23 mouse cellular contexts compared by ENCODE assay signal in genomic region chr2:104526559-104526958, GRCm38 (mm10). TPM values are rescaled to one million over a fixed set of nuclear protein-coding genes. Genes with fewer than 3 reads are reported as not detected.
DNase-seq lines count a peak whose midpoint lies in the region; ATAC-seq and TF ChIP-seq lines count a peak whose summit lies in the region.
"Had no signal": no experiment of that assay in that cellular context is flagged by ENCODE, and none has a peak within 500 bp of the region (broad histone marks: within the 10 kb centered on the region; RNA-seq: fewer than 3 reads in every experiment).

No protein-coding gene starts in this region.

- H3K9ac ChIP-seq in stomach, postnatal 0 days (ENCODE audit: low read length) = no peak overlapping the region
- H3K9ac ChIP-seq: forebrain, embryonic 15.5 days; hindbrain, embryonic 13.5 days; limb, embryonic 13.5 days; liver, embryonic 12.5 days; midbrain, embryonic 13.5 days; neural tube, embryonic 12.5 days; stomach, embryonic 15.5 days had no signal

- no peaks in the 10 kb centered on the region for H3K4me1 ChIP-seq in stomach, postnatal 0 days (replicated peaks; ENCODE audit: control insufficient read depth, insufficient read depth)
- H3K4me1 ChIP-seq: forebrain, embryonic 15.5 days; hindbrain, embryonic 13.5 days; limb, embryonic 13.5 days; liver, embryonic 12.5 days; midbrain, embryonic 13.5 days; neural tube, embryonic 12.5 days; stomach, embryonic 15.5 days had no signal

- no peaks in the 10 kb centered on the region for H3K9me3 ChIP-seq in stomach, postnatal 0 days (ENCODE audit: control insufficient read depth, low read length)
- H3K9me3 ChIP-seq: embryonic facial prominence, embryonic 10.5 days; forebrain, embryonic 15.5 days; hindbrain, embryonic 13.5 days; limb, embryonic 13.5 days; liver, embryonic 12.5 days; midbrain, embryonic 13.5 days; neural tube, embryonic 12.5 days; stomach, embryonic 15.5 days had no signal

- H3K4me3 ChIP-seq in stomach, postnatal 0 days (ENCODE audit: low read depth, low read length) = no peak overlapping the region
- H3K4me3 ChIP-seq: embryonic facial prominence, embryonic 10.5 days; forebrain, embryonic 15.5 days; hindbrain, embryonic 13.5 days; layer of hippocampus, adult 2 months; limb, embryonic 13.5 days; liver, embryonic 12.5 days; midbrain, embryonic 13.5 days; neural tube, embryonic 12.5 days; stomach, embryonic 15.5 days had no signal

- H3K27ac ChIP-seq in stomach, postnatal 0 days (replicated peaks) = no peak overlapping the region
- H3K27ac ChIP-seq: embryonic facial prominence, embryonic 10.5 days; forebrain, embryonic 15.5 days; hindbrain, embryonic 13.5 days; layer of hippocampus, adult 2 months; limb, embryonic 13.5 days; liver, embryonic 12.5 days; midbrain, embryonic 13.5 days; neural tube, embryonic 12.5 days; stomach, embryonic 15.5 days had no signal

- DNase-seq in CD4-positive helper T cell, adult 2 months (ENCODE audit: low read depth, low spot score) = peak; percentile 16
- peak; percentile 1 to 9 for DNase-seq in thymus, postnatal 36 days
- no peak for DNase-seq in yolk sac, embryonic 10.5 days (ENCODE audit: low spot score)
- DNase-seq in testis, postnatal 14 days (ENCODE audit: low spot score) = no peak
- DNase-seq in stomach, postnatal 0 days (ENCODE audit: low spot score) = no peak
- DNase-seq: adrenal gland, postnatal 25 days; B cell, adult 2 months; cerebellum, adult 9-10 months; gastrocnemius, postnatal 36 days; kidney, postnatal 25 days; lung, adult 18-20 months; lung, postnatal 10 days had no signal

- no peak for TF ChIP-seq EP300 in stomach, postnatal 0 days (optimal IDR thresholded peaks at IDR 0.05)

- no peak for TF ChIP-seq CTCF in stomach, postnatal 0 days (IDR thresholded peaks at IDR 0.05; ENCODE audit: low read depth)

- 62% methylated on average over 3 of the region's 3 CpGs for WGBS in stomach, postnatal 0 days

- H3K27me3 ChIP-seq in stomach, postnatal 0 days (ENCODE audit: control insufficient read depth, insufficient read depth, low read length) = no peaks in the 10 kb centered on the region
- H3K27me3 ChIP-seq: forebrain, embryonic 15.5 days; hindbrain, embryonic 13.5 days; limb, embryonic 13.5 days; liver, embryonic 12.5 days; midbrain, embryonic 13.5 days; neural tube, embryonic 12.5 days; stomach, embryonic 15.5 days had no signal

- no peaks in the 10 kb centered on the region for H3K36me3 ChIP-seq in stomach, postnatal 0 days (ENCODE audit: control insufficient read depth, insufficient read depth, low read length)
- H3K36me3 ChIP-seq: embryonic facial prominence, embryonic 10.5 days; forebrain, embryonic 15.5 days; hindbrain, embryonic 13.5 days; limb, embryonic 13.5 days; liver, embryonic 12.5 days; midbrain, embryonic 13.5 days; neural tube, embryonic 12.5 days; stomach, embryonic 15.5 days had no signal

- H3K4me2 ChIP-seq in stomach, postnatal 0 days (replicated peaks; ENCODE audit: low read depth) = no peak overlapping the region
- H3K4me2 ChIP-seq: forebrain, embryonic 15.5 days; hindbrain, embryonic 13.5 days; limb, embryonic 13.5 days; liver, embryonic 12.5 days; midbrain, embryonic 13.5 days; neural tube, embryonic 12.5 days; stomach, embryonic 15.5 days had no signal

- peak; percentile 72 for ATAC-seq in activated CD4-positive, CD25-positive, alpha-beta regulatory T cell, adult 4 months
- peak; percentile 72 for ATAC-seq in inflammation-experienced regulatory T-cells, adult 6 months
- ATAC-seq in stomach, postnatal 0 days (ENCODE audit: low FRiP score, low TSS enrichment) = no peak
- ATAC-seq: forebrain, embryonic 15.5 days; liver, embryonic 12.5 days; midbrain, embryonic 13.5 days had no signal

RNA-seq across cellular contexts. Expression of gene Hipk3, which starts 32.3 kb away (rescaled TPM):
- 10 to 100 TPM; 11.1 to 12.5 TPM for polyA plus RNA-seq in activated CD4-positive, CD25-positive, alpha-beta regulatory T cell, adult 4 months (2017; shearing (Covaris generic))
- polyA plus RNA-seq in inflammation-experienced regulatory T-cells, adult 6 months (2017; shearing (Covaris generic)) = 10 to 100 TPM; 11.2 to 16.3 (median 12.5) TPM
- polyA plus RNA-seq in stomach, postnatal 0 days (2015; fragmentation: Nextera tagmentation; extraction: Ambion mirVana) = 8.8 and 9.8 TPM in 2 replicates

Comparison
In these comparisons a context has a peak if more than half of its experiments do, and no peak if none do; other contexts are left out.
1. DNase-seq: peak in CD4-positive helper T cell, adult 2 months (single experiment) and thymus, postnatal 36 days (2 of 2); none in yolk sac, embryonic 10.5 days (single experiment), testis, postnatal 14 days (single experiment) and stomach, postnatal 0 days (single experiment).